Mouse (Mus musculus): ENCODE measurements around the gene Cmtm8.

DNA sequence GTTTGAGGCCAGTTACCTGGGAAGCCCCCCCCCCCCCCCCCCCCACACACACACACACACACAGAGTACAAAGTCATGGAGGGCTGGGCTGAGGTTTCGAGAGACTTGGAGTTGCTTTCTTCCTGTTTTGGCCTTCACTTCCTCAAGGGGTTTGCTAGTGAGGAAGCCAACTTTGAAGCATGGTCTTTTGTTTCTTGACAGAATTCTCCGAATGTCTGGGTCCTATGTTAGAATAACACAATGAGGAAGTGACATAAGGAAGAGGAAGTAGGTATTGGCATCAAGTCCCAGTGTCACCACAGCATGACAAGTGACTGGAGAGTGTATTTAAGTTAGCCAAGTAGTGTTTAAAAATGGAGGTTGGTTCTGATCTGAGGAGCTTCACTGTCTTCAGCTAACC lies 101.2 kb downstream of the Cmtm8 start:
- TF ChIP-seq POLR2A (IDR thresholded peaks at IDR 0.05; ENCODE audit: control insufficient read depth, extremely low read depth, insufficient read depth, low read length, poor library complexity) = no peak
- TF ChIP-seq CTCF (IDR thresholded peaks at IDR 0.05; ENCODE audit: borderline replicate concordance, control insufficient read depth, extremely low read depth, insufficient read depth, low read length, poor library complexity) = no peak

Data from thymus, adult 2 months (tissue).